Mouse (Mus musculus) ES-E14 (cell line): ENCODE data around the gene Rps27l.

ENCODE experiments used
- CHD2 ChIP-seq: IDR thresholded peaks from 2 replicates; pipeline ENCODE4 v1.6.1; 2014; ENCODE audit warnings: mild to moderate bottlenecking, low read depth, low read length, inconsistent platforms
- HCFC1 ChIP-seq: IDR thresholded peaks from 2 replicates; pipeline ENCODE4 v1.6.1; 2012; ENCODE audit warnings: low read length, inconsistent platforms, borderline replicate concordance; ENCODE audit not compliant: insufficient read depth
- ZC3H11A ChIP-seq: IDR thresholded peaks from 2 replicates; pipeline ENCODE4 v1.6.1; 2012; ENCODE audit warnings: low read depth, mild to moderate bottlenecking, inconsistent platforms, low read length, borderline replicate concordance
- ZNF384 ChIP-seq: IDR thresholded peaks from 2 replicates; pipeline ENCODE4 v1.6.1; 2012; ENCODE audit warnings: low read depth, low read length, inconsistent platforms

DNA sequence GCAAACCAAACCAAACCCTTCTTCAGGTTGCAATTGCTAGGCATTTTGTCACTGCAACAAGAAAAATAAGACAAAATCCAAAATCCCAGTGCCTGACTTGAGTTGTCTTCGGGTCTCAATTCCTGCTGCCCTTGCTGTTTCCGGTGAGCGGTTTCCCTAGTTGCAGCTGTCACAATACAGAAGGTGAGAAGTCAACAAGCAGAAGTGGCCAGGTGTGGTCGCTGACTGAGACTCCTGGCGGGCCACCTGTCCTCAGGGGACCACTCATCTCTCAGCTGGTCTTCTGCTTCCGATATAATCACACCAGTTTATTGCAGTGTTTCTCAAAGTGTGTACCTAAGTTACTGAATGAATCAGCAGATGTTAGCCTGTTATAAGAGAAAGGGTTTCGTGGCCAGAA is 15.5 kb upstream of the Rps27l start:
- no peak for TF ChIP-seq CHD2
- no peak for TF ChIP-seq ZC3H11A
- TF ChIP-seq HCFC1: no peak
- TF ChIP-seq ZNF384: no peak
